Mouse (Mus musculus): ENCODE measurements around the gene Tpm1. TPM values are rescaled to one million over a fixed set of nuclear protein-coding genes. Genes with fewer than 3 reads are reported as not detected.

Gene Tpm1
- 708 TPM for polyA plus RNA-seq (2014; fragmentation: Illumina TruSeq; extraction: RNeasy Lipid Tissue Mini Kit (QIAGEN cat#74804); ENCODE audit: low replicate concordance)

GRCm38 (mm10) chr9:67049086-67049824 is at the start of gene Tpm1:
Tpm1 (minus strand) TSS chr9:67049406.

DNA sequence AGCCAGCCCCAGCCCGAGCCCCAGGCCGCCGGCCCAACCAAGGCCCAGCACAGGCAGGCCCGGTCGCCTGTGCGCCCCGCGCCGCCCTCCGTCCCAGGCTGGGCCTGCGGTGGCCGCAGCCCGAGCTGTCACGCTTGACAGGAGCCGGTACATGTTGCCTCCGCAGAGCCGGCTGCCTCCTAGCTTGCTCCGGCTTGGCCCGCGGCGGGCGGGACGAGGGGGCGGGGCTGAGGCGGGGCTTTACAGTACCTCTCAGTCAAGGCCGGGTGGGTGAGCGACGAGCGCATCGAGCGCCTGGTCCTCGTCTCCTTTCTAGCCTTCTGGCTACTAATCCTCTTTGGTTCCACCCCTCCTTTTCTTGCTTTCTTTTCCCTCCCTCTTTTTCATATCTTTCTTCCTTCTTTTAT is 74.0 kb downstream of the Tpm1 start, which contains the start of gene Lactb:
Lactb (minus strand) TSS at position 246 of the 407 bp plus-strand sequence.

Other genes starting within 250 kb of the Tpm1 start
- gene Aph1c, start 214.7 kb downstream of the Tpm1 start, polyA plus RNA-seq (2014; fragmentation: Illumina TruSeq; extraction: RNeasy Lipid Tissue Mini Kit (QIAGEN cat#74804); ENCODE audit: low replicate concordance), result 0.82 TPM
- 32.1 TPM for gene Rab8b, start 129.7 kb downstream of the Tpm1 start, polyA plus RNA-seq (2014; fragmentation: Illumina TruSeq; extraction: RNeasy Lipid Tissue Mini Kit (QIAGEN cat#74804); ENCODE audit: low replicate concordance)
- gene Rps27l, start 103.3 kb downstream of the Tpm1 start, polyA plus RNA-seq (2014; fragmentation: Illumina TruSeq; extraction: RNeasy Lipid Tissue Mini Kit (QIAGEN cat#74804); ENCODE audit: low replicate concordance), result 552 TPM
- gene Lactb, start 73.9 kb downstream of the Tpm1 start, polyA plus RNA-seq (2014; fragmentation: Illumina TruSeq; extraction: RNeasy Lipid Tissue Mini Kit (QIAGEN cat#74804); ENCODE audit: low replicate concordance), result 45.0 TPM

All from small intestine, adult 10 weeks (tissue).